Mouse (Mus musculus) adrenal gland (tissue): ENCODE results near the gene Fbln1.
"Not testable (repeated sequence)": the region's sequence is repeated elsewhere in the genome, so short reads cannot be mapped to it uniquely, and the experiment has no call there.

ENCODE experiments used
- intact Hi-C: fragments of 180-260 bp; cut with DNase I; formaldehyde crosslinking; loops from one replicate; pipeline ENCODE4 v1.15.1; 2025

Gene Fbln1

DNA sequence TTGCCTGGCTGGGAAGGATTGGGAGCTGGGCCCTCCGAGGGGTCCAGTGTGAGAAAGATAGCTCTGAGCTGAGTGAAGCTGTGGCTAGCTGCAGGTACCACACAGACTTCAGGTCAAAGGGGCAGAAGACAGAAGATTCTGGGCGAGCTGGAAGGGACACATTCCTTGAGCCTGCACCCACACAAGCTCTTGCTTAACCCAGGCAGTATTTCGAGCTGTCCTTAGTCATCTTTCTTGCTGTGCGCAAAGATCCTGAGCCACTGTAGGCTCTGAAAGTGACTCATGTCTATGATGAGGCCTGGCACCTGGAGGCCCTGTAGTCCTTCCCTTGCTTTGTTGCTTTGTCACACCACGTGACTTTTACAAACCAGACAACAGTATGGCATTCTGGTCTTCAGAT lies 76.3 kb downstream of the Fbln1 start:
- intact Hi-C loops, result no loop called here

DNA sequence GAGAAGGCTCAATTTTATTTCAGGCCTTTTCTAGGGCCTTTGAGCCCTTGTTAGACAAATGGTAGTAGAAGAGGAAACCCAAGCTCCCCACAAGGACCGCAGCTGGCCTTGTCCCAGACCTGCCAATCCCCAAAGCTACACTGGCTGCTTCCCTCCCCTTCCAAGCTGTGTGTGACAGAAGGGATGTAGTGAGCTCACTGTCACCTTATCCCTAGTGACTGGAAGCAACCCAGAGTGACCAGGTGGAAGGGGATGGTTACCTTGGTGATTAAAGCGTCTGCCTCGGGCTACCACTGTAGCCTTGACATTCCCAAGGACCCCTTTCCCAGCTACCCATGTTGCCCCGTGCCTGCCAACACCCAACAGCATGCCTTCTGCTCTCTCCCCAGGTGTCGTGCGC lies 78.9 kb downstream of the Fbln1 start:
- intact Hi-C loops, result no loop called here

DNA sequence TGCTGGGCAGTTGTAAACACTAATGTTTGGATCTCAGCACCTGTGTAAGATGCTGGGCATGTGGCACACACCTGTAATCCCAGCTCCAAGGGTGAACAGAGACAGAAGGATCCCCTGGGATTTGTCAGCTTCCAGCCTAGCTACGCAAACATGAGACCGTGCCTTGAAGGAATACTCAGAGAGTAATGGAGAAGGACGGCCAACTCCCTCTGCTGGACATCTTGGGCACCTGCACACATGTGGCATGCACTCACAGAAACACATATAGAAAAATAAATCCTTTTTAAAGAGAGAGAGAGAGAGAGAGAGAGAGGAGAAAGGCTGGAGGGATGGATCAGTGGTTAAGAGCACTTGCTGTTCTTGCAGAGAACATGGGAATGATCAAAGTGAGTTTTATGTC lies 88.9 kb downstream of the Fbln1 start:
- intact Hi-C loops, result no loop called here

DNA sequence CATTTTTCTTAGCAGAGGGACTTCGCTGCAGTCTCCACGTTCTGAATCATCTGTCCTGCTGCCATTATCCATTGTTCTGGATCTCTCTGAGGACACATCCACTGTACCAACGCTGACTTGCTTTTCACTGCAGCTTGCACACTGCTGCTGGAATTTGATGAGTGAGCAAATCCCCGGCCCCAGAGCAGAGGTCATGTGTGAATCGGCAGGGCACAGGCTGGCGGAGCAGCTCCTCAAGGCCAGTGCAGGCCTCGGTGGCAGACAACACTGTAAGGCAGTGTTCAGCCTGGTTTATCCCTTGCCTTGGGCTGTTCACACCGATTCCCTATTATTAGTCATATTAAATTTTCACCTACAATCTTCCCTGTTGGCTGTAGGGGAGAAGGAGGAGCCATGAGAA lies 89.8 kb downstream of the Fbln1 start:
- intact Hi-C loops, result no loop called here

DNA sequence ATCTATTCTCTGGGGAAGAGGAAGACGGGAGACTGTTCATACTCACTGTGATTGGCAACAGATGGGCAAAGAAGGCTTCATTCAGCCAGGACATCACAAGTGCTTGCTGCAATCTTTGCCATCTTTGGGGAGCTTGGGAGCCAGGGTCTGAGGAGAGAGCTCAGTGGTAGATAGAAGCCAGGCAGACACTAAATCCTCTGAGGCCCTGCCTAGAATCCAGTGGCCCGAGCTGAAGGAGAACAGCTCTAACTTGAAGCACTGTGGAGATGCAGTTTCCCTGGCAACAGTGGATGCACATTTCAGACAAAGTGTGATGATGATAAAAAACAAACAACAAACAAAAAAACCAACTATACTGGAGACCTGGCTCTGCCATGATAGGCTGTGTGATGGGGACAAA lies 90.2 kb downstream of the Fbln1 start:
- intact Hi-C loops, result no loop called here

DNA sequence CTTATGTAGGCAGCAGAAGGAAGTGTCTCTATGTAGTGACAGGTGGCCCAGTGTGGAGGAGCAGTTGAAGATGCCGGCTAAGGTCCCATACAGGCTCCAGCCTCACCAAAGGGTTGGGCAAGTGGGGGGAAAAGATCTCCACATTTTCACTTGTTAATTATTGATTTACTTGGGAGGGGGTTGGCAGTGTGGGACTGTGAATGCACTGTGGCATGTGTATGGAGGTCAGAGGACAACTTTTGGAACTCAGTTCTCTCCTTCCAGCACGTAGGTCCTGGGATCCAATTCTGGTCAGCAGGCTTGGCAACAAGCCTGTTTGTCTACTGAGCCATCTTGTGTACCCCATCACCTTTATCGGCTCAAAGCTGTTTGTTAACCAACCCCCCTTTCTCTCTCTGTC lies 90.8 kb downstream of the Fbln1 start:
- intact Hi-C loops, result no loop called here

DNA sequence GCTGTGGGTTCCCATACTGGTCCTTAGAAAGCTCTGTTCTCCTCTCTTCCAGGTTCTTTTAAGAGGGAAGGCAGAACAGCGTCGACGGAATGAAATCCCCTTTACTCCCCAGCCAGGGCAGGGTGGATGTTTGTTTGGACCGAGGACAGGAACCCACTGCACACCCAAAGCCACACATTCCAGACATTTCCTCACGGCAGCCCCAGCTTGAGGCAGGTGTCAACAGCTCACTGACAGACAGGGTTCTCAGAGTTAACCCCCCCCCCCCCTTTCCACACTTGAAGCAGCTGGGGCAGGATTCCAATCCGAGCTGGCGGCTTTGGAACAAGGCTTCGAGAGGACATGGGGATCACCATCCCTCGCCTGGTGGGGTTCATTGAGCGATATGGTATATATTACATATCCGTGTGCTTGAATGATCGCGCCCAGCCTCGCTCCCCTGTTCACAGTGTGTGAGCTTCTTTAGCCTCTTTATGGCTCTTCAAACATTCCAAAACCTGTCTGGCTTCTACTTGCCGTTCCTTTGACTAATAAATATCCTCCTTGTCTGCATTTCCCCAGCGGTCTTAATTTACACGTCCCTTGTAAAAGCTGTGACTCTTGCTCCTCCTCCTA lies 92.5 kb downstream of the Fbln1 start:
- intact Hi-C loops, result no loop called here

DNA sequence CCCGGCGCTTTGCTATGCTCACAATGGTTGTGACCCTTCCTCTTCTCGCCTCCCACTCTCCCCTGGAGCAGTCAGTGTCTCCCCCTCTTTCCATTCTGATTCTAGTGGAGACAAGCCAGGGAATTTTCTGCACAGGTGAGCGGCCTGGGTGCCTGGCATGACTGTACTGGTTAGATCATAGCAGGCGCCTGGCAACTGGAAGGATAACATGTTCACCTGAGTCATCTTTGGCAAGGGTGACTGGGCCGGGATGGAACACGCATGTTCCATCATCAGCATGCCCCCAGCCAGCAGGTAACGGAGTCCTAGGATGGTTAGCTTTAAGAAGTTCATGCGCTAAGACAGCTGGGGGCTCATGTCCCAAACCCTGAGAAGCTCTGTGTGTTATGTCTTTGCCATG lies 93.2 kb downstream of the Fbln1 start:
- intact Hi-C loops, result no loop called here

DNA sequence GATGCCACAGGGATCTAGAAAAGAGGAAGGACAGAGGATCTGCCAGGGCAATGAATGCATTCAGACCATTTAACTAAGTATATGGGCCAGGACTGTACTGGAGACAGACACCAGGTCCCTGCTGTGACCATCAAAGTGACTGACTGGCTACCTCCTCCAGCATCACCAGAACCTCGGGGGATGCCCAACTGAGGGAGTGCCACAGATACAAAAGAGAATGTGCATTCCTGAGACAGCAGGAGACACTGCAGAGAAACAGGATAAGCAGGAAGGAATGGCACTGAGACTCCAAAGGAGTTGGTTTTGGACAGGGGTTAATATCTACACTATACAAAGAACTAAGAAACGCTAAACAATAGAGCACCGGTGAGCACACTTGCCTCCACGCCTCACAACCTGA lies 97.5 kb downstream of the Fbln1 start:
- intact Hi-C loops, result no loop called here

DNA sequence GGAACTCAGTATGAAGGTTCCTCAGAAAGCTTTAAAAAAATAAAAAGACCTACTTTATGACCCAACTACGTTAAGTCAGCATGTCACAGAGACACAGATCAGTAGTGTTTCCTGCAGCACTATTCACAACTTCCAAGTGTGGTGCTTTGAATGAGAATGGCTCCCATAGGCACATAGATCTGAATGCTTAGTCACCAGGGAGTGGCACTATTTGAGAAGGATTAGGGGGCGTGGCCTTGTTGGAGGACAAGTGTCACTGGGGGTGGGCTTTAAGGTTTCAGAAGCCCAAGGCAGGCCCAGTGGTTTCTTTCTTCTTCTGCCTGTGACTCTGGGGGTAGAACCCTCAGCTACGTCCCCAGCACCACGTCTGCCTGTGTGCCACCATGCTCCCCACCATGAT lies 98.2 kb downstream of the Fbln1 start:
- intact Hi-C loops, result no loop called here

DNA sequence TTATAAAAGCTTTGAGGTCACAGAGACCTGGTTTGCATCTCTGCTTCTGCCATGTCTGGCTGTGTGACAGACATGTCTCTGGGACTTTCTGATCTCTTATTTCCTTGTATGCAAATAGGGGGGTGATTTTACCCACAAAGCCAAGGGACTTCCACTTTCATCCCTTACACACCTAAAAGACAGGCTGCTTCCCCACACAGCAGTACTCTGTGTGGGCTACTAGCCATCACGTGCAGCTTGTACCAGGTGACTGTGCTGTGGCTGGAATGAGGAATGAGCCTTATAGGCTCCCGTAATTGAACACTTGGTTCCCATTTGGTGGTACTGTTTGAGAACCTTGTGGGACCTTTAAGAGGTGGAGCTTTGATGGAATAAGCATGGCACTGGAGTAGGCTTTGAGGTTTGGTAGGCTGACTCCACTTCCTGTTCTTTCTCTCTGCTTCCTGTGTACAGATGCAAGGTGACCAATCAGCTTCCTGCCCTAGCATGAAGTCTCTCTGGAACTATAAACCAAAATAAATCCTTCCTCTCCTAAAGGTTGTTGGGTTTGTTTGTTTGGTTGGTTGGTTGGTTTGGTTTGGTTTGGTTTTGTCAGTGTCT lies 101.4 kb downstream of the Fbln1 start:
- intact Hi-C loops, result loop anchor here (5.0 kb wide), 1 partner anchor 40 kb away; no protein-coding TSS in a partner anchor

DNA sequence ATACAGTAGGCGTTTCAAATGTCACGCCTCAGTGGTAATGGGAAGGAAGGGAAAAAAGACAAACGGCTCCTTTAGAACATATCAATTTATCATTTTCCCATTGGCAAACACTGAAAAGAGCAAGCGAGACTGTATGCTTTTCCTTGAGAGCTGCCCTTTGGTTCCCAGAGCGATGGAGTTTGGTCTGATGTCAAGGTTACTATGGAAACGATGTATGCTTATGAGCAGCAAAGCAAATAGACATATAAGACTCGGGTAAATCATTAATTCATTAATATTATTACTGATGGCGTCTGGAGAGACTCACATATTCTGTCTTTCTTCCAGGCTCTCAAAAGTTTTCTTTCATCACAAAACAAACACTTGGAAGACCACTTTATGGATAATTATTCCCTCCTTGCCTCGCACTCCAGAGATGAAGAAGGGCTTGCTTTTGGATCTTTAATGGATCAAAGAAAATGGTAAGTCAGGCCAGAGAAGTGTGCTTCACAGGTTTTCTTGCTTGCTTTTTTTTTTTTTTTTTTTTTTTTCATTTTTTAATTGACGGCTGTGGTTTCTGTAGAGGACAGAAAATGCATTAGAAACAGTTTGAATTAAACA lies 105.4 kb downstream of the Fbln1 start:
- intact Hi-C loops, result no loop called here

DNA sequence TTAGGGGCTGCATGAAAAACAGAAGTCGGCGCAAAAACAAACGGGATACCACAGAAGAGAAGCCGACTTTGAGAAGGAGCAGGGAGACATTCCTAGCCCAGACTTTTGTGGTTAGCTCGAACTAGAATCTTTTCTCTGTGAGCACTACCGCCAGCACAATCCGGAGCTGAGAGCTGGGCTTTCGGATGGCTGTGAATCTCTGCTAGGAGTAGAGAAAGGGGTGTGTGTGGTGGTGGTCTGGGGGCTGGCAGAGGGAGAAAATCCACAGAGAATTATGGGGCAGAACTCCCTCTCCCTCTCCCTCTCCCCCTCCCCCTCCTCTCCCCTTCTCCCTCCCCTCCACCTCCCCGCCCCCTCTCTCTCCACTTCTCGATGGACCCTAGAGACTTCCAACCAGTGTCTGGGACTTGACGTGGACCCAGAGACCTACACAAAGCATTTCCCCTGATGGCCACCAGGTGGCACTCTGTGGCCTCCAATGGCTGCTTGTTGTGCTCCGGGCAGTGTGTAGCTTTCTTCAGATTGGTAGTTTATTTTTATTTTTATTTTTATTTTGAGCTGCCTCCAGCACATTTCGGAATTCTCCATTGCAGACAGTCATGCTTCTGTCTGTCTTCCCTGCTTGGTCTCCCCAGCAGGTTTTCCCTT lies 109.8 kb downstream of the Fbln1 start:
- intact Hi-C loops, result loop anchor here (1.0 to 5.0 kb wide), 2 partner anchors 162 to 268 kb away; no protein-coding TSS in a partner anchor

DNA sequence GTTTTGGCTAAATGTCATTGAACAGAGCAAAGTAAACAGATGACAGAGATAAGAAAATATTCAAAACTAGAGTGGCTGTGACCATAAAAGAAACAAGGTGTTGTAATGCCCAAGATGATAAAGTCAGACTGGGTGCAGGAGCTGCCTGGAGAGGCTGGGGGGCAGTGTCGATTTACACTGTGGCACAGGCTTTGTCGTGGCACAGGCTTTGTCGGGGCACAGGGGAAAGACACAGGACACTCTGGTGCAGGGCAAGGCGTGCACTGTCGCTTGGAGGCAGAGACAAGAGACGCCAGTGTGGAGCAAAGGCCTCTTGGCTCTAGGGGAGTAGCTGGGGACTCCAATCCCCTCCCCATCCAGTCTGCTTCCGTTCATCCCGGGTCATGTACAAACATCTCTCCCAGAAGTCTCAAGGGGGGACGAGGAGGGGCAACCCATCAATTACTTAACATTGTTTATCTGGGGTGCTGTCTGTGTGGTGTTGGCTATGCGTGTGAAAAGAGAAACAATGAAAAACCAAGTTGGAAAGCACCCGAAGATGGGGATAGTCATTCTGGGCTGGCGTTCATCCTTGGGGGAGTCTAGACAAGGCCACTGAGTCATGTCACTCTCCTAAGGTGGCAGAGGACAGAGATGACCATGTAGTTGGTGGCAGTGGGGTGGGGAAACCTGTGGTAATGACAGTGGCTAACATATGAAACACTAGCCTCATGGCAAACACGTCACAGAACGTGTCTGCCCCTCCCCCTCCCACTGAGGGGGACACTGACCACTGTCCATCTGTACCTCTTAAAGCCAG lies 110.8 kb downstream of the Fbln1 start:
- intact Hi-C loops, result loop anchor here (5.0 kb wide), 1 partner anchor 161 kb away; no protein-coding TSS in a partner anchor

DNA sequence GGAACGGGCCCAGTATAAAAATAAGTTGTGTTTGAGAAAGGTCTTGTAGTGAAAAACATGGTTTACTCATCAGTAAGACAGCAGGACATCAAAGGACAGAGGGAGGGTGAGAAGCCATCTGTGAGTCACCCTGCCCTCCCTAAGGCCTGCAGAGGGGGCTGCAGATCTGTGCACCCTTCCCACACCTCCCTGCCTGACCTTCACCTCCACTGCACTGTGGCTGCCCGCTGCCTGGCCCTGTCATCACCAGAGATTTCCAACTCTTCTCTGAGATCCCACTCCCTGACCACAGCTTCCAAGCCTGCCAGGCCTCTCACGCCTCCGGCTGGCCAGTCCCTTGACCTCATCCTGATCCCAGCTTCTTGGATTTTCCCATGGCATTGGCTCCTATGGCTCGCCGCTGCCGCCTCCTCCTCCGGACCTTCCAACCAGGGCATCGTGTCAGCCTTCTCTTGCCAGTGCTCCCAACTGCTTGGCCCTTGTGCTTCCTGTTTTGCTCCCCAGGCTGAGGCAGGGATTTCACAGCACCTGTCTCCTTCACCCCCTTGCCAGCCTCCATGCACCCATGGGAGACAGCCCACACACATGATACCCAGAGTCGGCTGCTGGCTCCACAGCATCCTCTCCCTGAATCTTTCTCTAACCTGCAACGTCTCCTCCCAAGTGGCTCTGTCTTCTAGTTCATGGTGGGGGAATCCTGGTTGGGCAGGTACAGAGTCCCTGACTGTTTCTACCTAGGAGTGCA lies 114.3 kb downstream of the Fbln1 start:
- intact Hi-C loops, result loop anchor here (5.0 kb wide), 2 partner anchors 57 to 157 kb away; no protein-coding TSS in a partner anchor

DNA sequence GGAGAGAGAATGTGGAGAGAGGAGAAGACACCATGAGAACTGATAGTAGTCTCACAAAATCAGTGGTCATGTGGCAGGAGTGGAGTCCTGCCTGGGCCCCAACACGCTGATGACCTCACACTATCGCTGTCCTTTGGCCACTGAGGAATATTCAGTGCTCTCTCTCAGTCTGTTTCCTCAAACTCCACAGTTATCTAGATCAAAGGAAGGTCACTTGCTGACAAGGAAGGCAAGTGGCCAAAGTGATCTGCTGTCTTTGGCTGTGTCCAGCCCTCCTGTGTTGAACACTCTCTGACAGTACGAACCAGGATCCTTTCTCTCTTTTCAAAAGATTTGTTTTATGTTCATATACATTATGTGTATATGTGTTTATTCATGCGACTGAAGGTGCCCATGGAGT lies 117.5 kb downstream of the Fbln1 start:
- intact Hi-C loops, result loop anchor here (5.0 kb wide), 1 partner anchor 54 kb away; no protein-coding TSS in a partner anchor

DNA sequence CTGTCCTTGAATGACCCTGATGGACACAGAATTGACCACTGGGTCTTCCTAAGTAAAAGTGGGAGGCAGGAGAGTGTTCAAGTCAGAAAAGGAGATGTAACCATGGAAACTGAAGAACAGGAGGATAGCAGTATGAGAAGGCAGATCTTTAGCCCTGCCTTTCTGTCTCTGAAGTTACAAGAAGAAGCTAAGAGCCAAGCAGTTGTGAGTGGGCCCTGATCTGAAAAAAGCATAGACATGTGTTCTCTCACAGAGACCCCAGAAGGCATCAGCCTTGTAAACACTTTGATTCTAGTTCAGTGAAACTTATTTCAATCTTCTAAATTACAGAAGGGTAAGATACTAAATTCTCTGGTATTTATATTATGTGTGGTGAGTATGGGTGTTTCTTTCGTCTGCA lies 118.7 kb downstream of the Fbln1 start:
- intact Hi-C loops, result loop anchor here (5.0 kb wide), 1 partner anchor 53 kb away; no protein-coding TSS in a partner anchor

DNA sequence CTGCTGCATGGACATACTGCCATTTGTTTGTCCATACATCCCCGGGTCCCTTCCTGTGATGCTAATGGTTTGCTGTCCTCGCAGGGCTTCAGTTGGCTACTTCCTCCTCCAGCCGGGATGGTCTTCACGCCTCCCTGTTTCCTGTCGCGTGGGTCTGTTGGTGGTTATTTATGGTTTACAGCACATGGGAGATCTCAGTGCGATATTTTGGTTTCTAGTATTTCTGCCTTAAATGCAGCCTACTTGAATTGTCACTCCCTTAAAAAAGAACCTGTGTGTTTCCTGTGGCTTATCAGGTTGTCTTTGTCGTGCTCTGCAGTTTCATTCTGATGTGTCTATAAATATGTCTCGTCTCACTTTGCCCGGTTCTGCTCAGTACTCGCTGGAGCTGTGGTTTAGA lies 122.1 kb downstream of the Fbln1 start:
- intact Hi-C loops, result no loop called here

DNA sequence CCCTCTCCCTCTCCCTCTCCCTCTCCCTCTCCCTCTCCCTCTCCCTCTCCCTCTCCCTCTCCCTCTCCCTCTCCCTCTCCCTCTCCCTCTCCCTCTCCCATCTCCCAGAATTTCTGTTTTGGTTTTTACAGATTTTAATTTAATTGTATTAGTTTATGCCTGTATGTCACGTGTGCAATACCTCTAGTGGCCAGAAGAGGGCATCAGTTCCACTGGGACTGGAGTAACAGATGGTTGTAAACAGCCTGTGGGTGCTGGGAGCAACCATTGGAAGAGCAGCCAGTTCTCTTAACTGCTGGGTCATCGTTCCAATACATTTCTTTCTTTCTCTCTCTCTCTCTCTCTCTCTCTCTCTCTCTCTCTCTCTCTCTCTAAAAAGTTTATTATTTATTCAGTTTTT lies 122.7 kb downstream of the Fbln1 start:
- intact Hi-C loops, result not testable (repeated sequence)

DNA sequence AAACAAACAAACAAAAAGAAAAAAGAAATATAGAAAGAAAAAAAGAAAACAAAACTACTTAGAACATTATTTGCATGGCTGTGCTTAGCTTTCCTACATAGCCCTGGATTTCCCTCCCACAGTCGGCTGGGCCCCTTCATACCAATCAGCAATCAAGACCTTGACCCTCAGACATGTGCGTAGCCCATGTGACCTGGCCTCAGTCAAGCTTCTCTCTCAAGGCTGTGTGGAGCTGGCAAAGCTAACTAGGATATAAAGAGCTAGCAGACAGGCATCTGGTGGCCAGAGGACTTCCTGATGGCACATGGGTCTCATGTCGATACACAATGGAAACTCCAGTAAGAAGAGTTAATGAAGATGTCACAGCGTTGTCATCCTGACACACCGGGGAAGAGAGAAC lies 123.3 kb downstream of the Fbln1 start:
- intact Hi-C loops, result no loop called here

DNA sequence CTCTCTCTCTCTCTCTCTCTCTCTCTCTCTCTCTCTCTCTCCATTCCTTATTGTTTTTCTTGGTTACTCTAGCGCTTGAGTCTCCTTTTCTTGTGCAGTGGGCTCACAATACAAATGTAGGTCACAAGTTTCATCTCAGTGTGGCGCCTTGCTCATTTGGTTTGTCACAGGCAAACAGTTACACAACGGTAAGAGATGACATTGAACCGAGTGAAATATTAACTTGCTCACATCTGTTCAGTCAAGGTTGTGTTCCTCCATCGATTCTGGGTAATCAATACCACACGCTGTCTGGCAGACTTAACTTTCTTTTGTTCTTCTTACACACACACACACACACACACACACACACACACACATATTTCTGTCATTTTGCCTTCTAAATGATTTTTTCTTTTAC lies 124.3 kb downstream of the Fbln1 start:
- intact Hi-C loops, result no loop called here
